Mouse (Mus musculus) kidney, adult 11 months (tissue): ENCODE data around the gene Rpl24.

ENCODE experiments used
- DNase-seq: peaks from one replicate; pipeline ENCODE4 v3.0.0; 2022

Rpl24 gene

GRCm38 (mm10) chr16:55971735-55972615, 5.9 kb downstream of the Rpl24 start:
- no peak for DNase-seq

GRCm38 (mm10) chr16:55972626-55973201, 6.6 kb downstream of the Rpl24 start:
- DNase-seq = no peak

GRCm38 (mm10) chr16:55973431-55974255, 7.6 kb downstream of the Rpl24 start, which contains the start of gene Zbtb11:
Gene Zbtb11, plus strand, starts transcription at chr16:55973883.
- peak; percentile 97 for DNase-seq

- DNase-seq = peak; percentile 90
Measured at GRCm38 (mm10) chr16:55974256-55974902, 8.3 kb downstream of the Rpl24 start.

GRCm38 (mm10) chr16:55974903-55975285, 8.8 kb downstream of the Rpl24 start:
- DNase-seq = no peak

- DNase-seq = no peak
Measured at GRCm38 (mm10) chr16:55986001-55986400, 19.9 kb downstream of the Rpl24 start.

GRCm38 (mm10) chr16:55990311-55990710, 24.2 kb downstream of the Rpl24 start:
- no peak for DNase-seq

GRCm38 (mm10) chr16:55994235-55994634, 28.2 kb downstream of the Rpl24 start:
- DNase-seq = no peak

- DNase-seq = no peak
Measured at GRCm38 (mm10) chr16:56006798-56007197, 40.7 kb downstream of the Rpl24 start.

GRCm38 (mm10) chr16:56008862-56009261, 42.8 kb downstream of the Rpl24 start:
- no peak for DNase-seq

GRCm38 (mm10) chr16:56012789-56013743, 47.0 kb downstream of the Rpl24 start:
- DNase-seq = no peak

- DNase-seq = no peak
Measured at GRCm38 (mm10) chr16:56014076-56014475, 48.0 kb downstream of the Rpl24 start.

GRCm38 (mm10) chr16:56019660-56020059, 53.6 kb downstream of the Rpl24 start:
- no peak for DNase-seq
